Mouse (Mus musculus) ES-E14 (cell line): Measurements from ENCODE around the gene Hsd3b2. TPM values are rescaled to one million over a fixed set of nuclear protein-coding genes. Genes with fewer than 3 reads are reported as not detected.

Experiments
- DNase-seq: peaks from one replicate; pipeline ENCODE4 v3.0.0-alpha.2; 2013; ENCODE audit warnings: low read depth, low spot score
- H3K27ac ChIP-seq: 2 replicates; pipeline ENCODE4 v1.5.1; 2012; ENCODE audit warnings: low read depth, mild to moderate bottlenecking, low read length, moderate library complexity, mixed read lengths; ENCODE audit not compliant: poor library complexity, insufficient read depth, severe bottlenecking
- H3K36me3 ChIP-seq: 2 replicates; pipeline ENCODE4 v1.6.1; 2012; ENCODE audit warnings: mild to moderate bottlenecking, low read length, moderate library complexity, mixed read lengths; ENCODE audit not compliant: control insufficient read depth, poor library complexity, insufficient read depth, severe bottlenecking
- H3K4me1 ChIP-seq, 2 experiments: fragments of 150-350 bp in 1 of 2; sonication (generic) in 1 of 2; 2 replicates each; pipeline ENCODE4 v1.6.1; 2012; ENCODE audit warnings: low read length in 2 of 2, mild to moderate bottlenecking in 1 of 2, mixed read lengths in 1 of 2; ENCODE audit not compliant: control insufficient read depth in 2 of 2, insufficient read depth in 2 of 2, poor library complexity in 1 of 2
- H3K4me3 ChIP-seq, 2 experiments: fragments of 150-350 bp in 1 of 2; sonication (generic) in 1 of 2; 2 replicates each; pipeline ENCODE4 v1.5.1; 2012; ENCODE audit warnings: low read length in 2 of 2, low read depth in 1 of 2, mild to moderate bottlenecking in 1 of 2, mixed read lengths in 1 of 2; ENCODE audit not compliant: insufficient read depth in 1 of 2, poor library complexity in 1 of 2, severe bottlenecking in 1 of 2
- H3K9ac ChIP-seq: 2 replicates; pipeline ENCODE4 v1.6.1; 2012; ENCODE audit warnings: low read depth, mild to moderate bottlenecking, low read length, mixed read lengths; ENCODE audit not compliant: poor library complexity, insufficient read depth, severe bottlenecking
- H3K9me3 ChIP-seq: fragments of 150-350 bp; sonication (generic); 2 replicates; pipeline ENCODE4 v1.6.1; 2012; ENCODE audit warnings: low read depth, mild to moderate bottlenecking, low read length; ENCODE audit not compliant: control insufficient read depth, insufficient read depth
- CHD2 ChIP-seq: IDR thresholded peaks from 2 replicates; pipeline ENCODE4 v1.6.1; 2014; ENCODE audit warnings: mild to moderate bottlenecking, low read depth, low read length, inconsistent platforms
- HCFC1 ChIP-seq: IDR thresholded peaks from 2 replicates; pipeline ENCODE4 v1.6.1; 2012; ENCODE audit warnings: low read length, inconsistent platforms, borderline replicate concordance; ENCODE audit not compliant: insufficient read depth
- MAFK ChIP-seq: IDR thresholded peaks from 2 replicates; pipeline ENCODE4 v1.6.1; 2014; ENCODE audit warnings: mild to moderate bottlenecking, low read depth, low read length, inconsistent platforms; ENCODE audit not compliant: insufficient read depth
- ZC3H11A ChIP-seq: IDR thresholded peaks from 2 replicates; pipeline ENCODE4 v1.6.1; 2012; ENCODE audit warnings: low read depth, mild to moderate bottlenecking, inconsistent platforms, low read length, borderline replicate concordance
- ZNF384 ChIP-seq: IDR thresholded peaks from 2 replicates; pipeline ENCODE4 v1.6.1; 2012; ENCODE audit warnings: low read depth, low read length, inconsistent platforms
- in situ Hi-C, 2 experiments: fragments of 600-800 bp; cut with MboI; formaldehyde crosslinking; loops; one replicate each; pipeline ENCODE4 v1.15.1; 2025; ENCODE audit warnings: low sequenced_read_pairs in 2 of 2, inconsistent platforms in 1 of 2; ENCODE audit not compliant: unreplicated experiment in 2 of 2
- total RNA-seq: library from RNA; depleted of rRNA; stranded (reverse); fragments of 300-350 nt; gene quantifications from 2 replicates; pipeline ENCODE4 v1.2.3, GENCODE M21; 2012; rRNA removed

The Hsd3b2 gene
- total RNA-seq, 1 experiment, result 0.27 TPM

DNA sequence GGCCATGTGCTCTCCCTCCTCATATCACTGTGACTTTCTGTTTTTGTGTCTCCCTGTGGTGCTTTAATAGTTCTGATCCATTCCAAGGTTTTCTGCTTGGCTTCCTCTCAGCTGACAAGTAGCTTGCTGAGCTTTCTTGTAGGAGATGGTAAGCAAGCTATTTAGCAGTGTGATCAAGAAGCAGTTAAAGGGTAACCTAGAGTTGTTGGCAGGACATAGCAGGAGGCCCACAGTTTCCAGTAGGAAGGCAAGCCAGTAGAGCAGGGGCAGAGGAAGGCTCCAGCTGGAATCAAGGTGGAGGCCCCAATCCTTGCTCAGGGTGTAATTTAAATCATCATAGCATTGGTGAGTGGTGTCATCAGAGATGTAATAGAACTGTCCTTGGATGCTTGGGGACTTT, 43.6 kb downstream of the Hsd3b2 start:
- in situ Hi-C loops, result no loop called here
- Histone ChIP-seq H3K4me3 (no peak overlapping the region), H3K9me3 (no peaks in the 10 kb centered on the region), H3K27ac (no peak overlapping the region), H3K9ac (no peak overlapping the region), H3K36me3 (no peaks in the 10 kb centered on the region), H3K4me1 (no peaks in the 10 kb centered on the region)
- DNase-seq, result no peak
- TF ChIP-seq MAFK (no peak), ZC3H11A (no peak), CHD2 (no peak), ZNF384 (no peak), HCFC1 (no peak)

Other genes with a start within 250 kb of the Hsd3b2 start
- not detected in 2 replicates for gene Hsd3b4, start 214.0 kb downstream of the Hsd3b2 start, total RNA-seq
- gene Gm10681, start 135.7 kb downstream of the Hsd3b2 start, total RNA-seq, result not detected in 2 replicates
- not detected in 2 replicates for gene Hsd3b5, start 94.3 kb downstream of the Hsd3b2 start, total RNA-seq
- not detected in 2 replicates for gene Hsd3b3, start 38.6 kb upstream of the Hsd3b2 start, total RNA-seq
- not detected in 2 replicates for gene Hsd3b6, start 89.9 kb upstream of the Hsd3b2 start, total RNA-seq
- 0.22 TPM in 1 of 2 replicates, not detected in the other for gene Hsd3b1, start 135.3 kb upstream of the Hsd3b2 start, total RNA-seq
- gene Hao2, start 168.7 kb upstream of the Hsd3b2 start, total RNA-seq, result not detected in 2 replicates